ENCODE assay signal across 17 mouse cellular contexts in the genomic region with DNA sequence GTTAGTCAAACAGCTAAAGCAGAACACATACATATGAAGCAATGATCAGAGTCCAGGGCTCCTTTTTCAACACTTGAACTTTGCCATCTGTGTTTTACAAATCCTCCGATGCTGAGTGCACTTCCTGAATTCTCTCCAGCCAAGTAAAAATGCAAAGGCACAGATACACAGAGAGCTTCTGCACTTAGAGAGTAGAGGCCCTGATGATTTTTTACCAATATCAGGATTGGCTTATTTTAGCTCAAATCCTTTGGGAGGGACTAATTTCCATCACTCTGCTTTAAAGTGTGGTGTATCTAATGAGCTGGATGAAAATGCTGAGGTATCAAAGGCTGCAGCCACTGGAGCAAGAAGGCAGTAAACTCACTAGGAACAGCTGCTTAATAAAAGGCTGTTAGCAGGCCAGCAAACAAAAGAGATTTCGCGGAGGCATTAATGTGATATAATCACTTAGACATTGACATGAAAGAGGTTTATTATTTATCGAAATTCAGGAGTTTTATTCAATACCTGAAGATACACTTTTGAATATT.
DNase-seq lines count a peak whose midpoint lies in the region; ATAC-seq and TF ChIP-seq lines count a peak whose summit lies in the region.
"Had no signal": no experiment of that assay in that cellular context is flagged by ENCODE, and none has a peak within 500 bp of the region (broad histone marks: within the 10 kb centered on the region; RNA-seq: fewer than 3 reads in every experiment).

No protein-coding gene starts in this region.

- no peaks in the 10 kb centered on the region for H3K4me1 ChIP-seq in embryonic facial prominence, embryonic 11.5 days (ENCODE audit: control insufficient read depth, insufficient read depth, low read length)
- H3K4me1 ChIP-seq in embryonic facial prominence, embryonic 10.5 days = no peaks in the 10 kb centered on the region
- H3K4me1 ChIP-seq in liver, embryonic 16.5 days (ENCODE audit: control insufficient read depth, low read depth, low read length) = no peaks in the 10 kb centered on the region
- no peaks in the 10 kb centered on the region for H3K4me1 ChIP-seq in hindbrain, postnatal 0 days (ENCODE audit: insufficient read depth, low read length)
- H3K4me1 ChIP-seq: limb, embryonic 12.5 days had no signal

- no peak overlapping the region for H3K9ac ChIP-seq in embryonic facial prominence, embryonic 11.5 days (replicated peaks; ENCODE audit: low read length)
- H3K9ac ChIP-seq in liver, embryonic 16.5 days (ENCODE audit: low read depth, low read length) = no peak overlapping the region
- H3K9ac ChIP-seq in hindbrain, postnatal 0 days (replicated peaks; ENCODE audit: low read length) = no peak overlapping the region
- H3K9ac ChIP-seq: limb, embryonic 12.5 days had no signal

- TF ChIP-seq CTCF in hindbrain, postnatal 0 days (IDR thresholded peaks at IDR 0.05; ENCODE audit: low read depth) = no peak

- no peak overlapping the region for H3K4me2 ChIP-seq in embryonic facial prominence, embryonic 11.5 days (ENCODE audit: low read depth, low read length)
- no peak overlapping the region for H3K4me2 ChIP-seq in liver, embryonic 16.5 days (ENCODE audit: low read depth, low read length)
- H3K4me2 ChIP-seq in hindbrain, postnatal 0 days (ENCODE audit: low read depth, low read length) = no peak overlapping the region
- H3K4me2 ChIP-seq: limb, embryonic 12.5 days had no signal

- no peaks in the 10 kb centered on the region for H3K36me3 ChIP-seq in embryonic facial prominence, embryonic 11.5 days (replicated peaks; ENCODE audit: control insufficient read depth, insufficient read depth, low read depth, low read length)
- no peaks in the 10 kb centered on the region for H3K36me3 ChIP-seq in embryonic facial prominence, embryonic 10.5 days (replicated peaks)
- H3K36me3 ChIP-seq in liver, embryonic 16.5 days (ENCODE audit: control insufficient read depth, insufficient read depth) = no peaks in the 10 kb centered on the region
- no peaks in the 10 kb centered on the region for H3K36me3 ChIP-seq in hindbrain, postnatal 0 days (ENCODE audit: insufficient read depth, low read length)
- H3K36me3 ChIP-seq: limb, embryonic 12.5 days had no signal

- H3K4me3 ChIP-seq in embryonic facial prominence, embryonic 11.5 days (ENCODE audit: low read depth, low read length) = no peak overlapping the region
- H3K4me3 ChIP-seq in embryonic facial prominence, embryonic 10.5 days = no peak overlapping the region
- H3K4me3 ChIP-seq in liver, embryonic 16.5 days (ENCODE audit: low read depth, low read length) = no peak overlapping the region
- H3K4me3 ChIP-seq in hindbrain, postnatal 0 days (ENCODE audit: low read length) = no peak overlapping the region
- H3K4me3 ChIP-seq: erythroblast, embryonic 14.5 days; heart, adult 2 months; limb, embryonic 12.5 days had no signal

- no peaks in the 10 kb centered on the region for H3K9me3 ChIP-seq in embryonic facial prominence, embryonic 11.5 days (replicated peaks; ENCODE audit: control insufficient read depth, low read length)
- H3K9me3 ChIP-seq in embryonic facial prominence, embryonic 10.5 days = no peaks in the 10 kb centered on the region
- no peaks in the 10 kb centered on the region for H3K9me3 ChIP-seq in liver, embryonic 16.5 days (replicated peaks; ENCODE audit: control insufficient read depth, low read length)
- H3K9me3 ChIP-seq in hindbrain, postnatal 0 days (ENCODE audit: low read length) = no peaks in the 10 kb centered on the region
- H3K9me3 ChIP-seq: limb, embryonic 12.5 days had no signal

- DNase-seq in embryonic facial prominence, embryonic 11.5 days (ENCODE audit: low spot score) = no peak
- no peak for DNase-seq in embryonic facial prominence, embryonic 10.5 days (ENCODE audit: low spot score)
- no peak for DNase-seq in liver
- peak; percentile 11 for DNase-seq in hindbrain, postnatal 0 days (ENCODE audit: low spot score)
- DNase-seq in retina, embryonic 14.5 days (ENCODE audit: low spot score) = peak; percentile 64
- no peak for DNase-seq in thymus, postnatal 36 days
- DNase-seq in right cerebral cortex, postnatal 36 days (ENCODE audit: low spot score in 2 of 2) = no peak
- DNase-seq: adrenal gland, adult 8-10 months; cerebellum, postnatal 36 days; heart, adult 2 months; lung, adult 2 months; thymus, postnatal 4 days had no signal

- no peaks in the 10 kb centered on the region for H3K27me3 ChIP-seq in embryonic facial prominence, embryonic 11.5 days (ENCODE audit: control insufficient read depth, insufficient read depth, low read length)
- H3K27me3 ChIP-seq in embryonic facial prominence, embryonic 10.5 days (replicated peaks; ENCODE audit: low read depth, poor library complexity, severe bottlenecking) = no peaks in the 10 kb centered on the region
- no peaks in the 10 kb centered on the region for H3K27me3 ChIP-seq in liver, embryonic 16.5 days (ENCODE audit: control insufficient read depth, insufficient read depth, low read depth, low read length)
- H3K27me3 ChIP-seq in hindbrain, postnatal 0 days (ENCODE audit: insufficient read depth, low read length) = no peaks in the 10 kb centered on the region
- H3K27me3 ChIP-seq: limb, embryonic 12.5 days had no signal

- 67% methylated on average over 4 of the region's 4 CpGs for WGBS in embryonic facial prominence, embryonic 11.5 days
- WGBS in embryonic facial prominence, embryonic 10.5 days = 67% methylated on average over 4 of the region's 4 CpGs
- 66% methylated on average over 4 of the region's 4 CpGs for WGBS in liver, embryonic 16.5 days (ENCODE audit: insufficient replicate concordance)
- WGBS in hindbrain, postnatal 0 days = 26% methylated on average over 4 of the region's 4 CpGs

- ATAC-seq in embryonic facial prominence, embryonic 11.5 days (replicated peaks; ENCODE audit: insufficient number of reproducible peaks, low FRiP score, low TSS enrichment, low read depth) = 0 out of 2 replicates have a peak, but pooled peaks have one; percentile 34
- peak; percentile 30; the same call in 1 of the 2 replicates for ATAC-seq in liver, embryonic 16.5 days (ENCODE audit: low read depth)
- no peak for ATAC-seq in hindbrain, postnatal 0 days
- ATAC-seq: intestine, embryonic 16.5 days had no signal

- H3K27ac ChIP-seq in embryonic facial prominence, embryonic 11.5 days (replicated peaks; ENCODE audit: low read depth, low read length) = no peak overlapping the region
- no peak overlapping the region for H3K27ac ChIP-seq in embryonic facial prominence, embryonic 10.5 days (replicated peaks)
- H3K27ac ChIP-seq in liver, embryonic 16.5 days (ENCODE audit: low read length) = no peak overlapping the region
- H3K27ac ChIP-seq in hindbrain, postnatal 0 days = no peak overlapping the region
- H3K27ac ChIP-seq: heart, adult 2 months; limb, embryonic 12.5 days; stomach, postnatal 0 days had no signal

Comparison
In these comparisons a context has a peak if more than half of its experiments do, and no peak if none do; other contexts are left out.
1. DNase-seq: peak in hindbrain, postnatal 0 days (single experiment) and retina, embryonic 14.5 days (single experiment); none in embryonic facial prominence, embryonic 11.5 days (single experiment), embryonic facial prominence, embryonic 10.5 days (single experiment), liver (single experiment), thymus, postnatal 36 days (0 of 2) and right cerebral cortex, postnatal 36 days (0 of 2).